Mouse (Mus musculus): ENCODE measurements around the gene Zfp831. TPM values are rescaled to one million over a fixed set of nuclear protein-coding genes. Genes with fewer than 3 reads are reported as not detected.

Zfp831 gene
- polyA plus RNA-seq, 1 experiment from 2014 or later = 0.01 TPM

GRCm38 (mm10) chr2:174655341-174655740 lies 12.0 kb downstream of the Zfp831 start:
- no peak for ATAC-seq (ENCODE audit: low FRiP score)
- Histone ChIP-seq H3K9ac (replicated peaks) (no peak overlapping the region), H3K4me2 (no peak overlapping the region), H3K4me3 (replicated peaks) (no peak overlapping the region), H3K27ac (replicated peaks) (no peak overlapping the region), H3K4me1 (no peaks in the 10 kb centered on the region), H3K27me3 (replicated peaks) (no peaks in the 10 kb centered on the region), H3K36me3 (no peaks in the 10 kb centered on the region), H3K9me3 (replicated peaks) (no peaks in the 10 kb centered on the region)
- 87% methylated on average over 5 of the region's 5 CpGs for WGBS

- H3K36me3 ChIP-seq = no peaks in the 10 kb centered on the region
- ATAC-seq (ENCODE audit: low FRiP score) = no peak
- H3K4me1 ChIP-seq = no peaks in the 10 kb centered on the region
- no peak overlapping the region for H3K4me3 ChIP-seq (replicated peaks)
- no peak overlapping the region for H3K27ac ChIP-seq (replicated peaks)
- no peaks in the 10 kb centered on the region for H3K27me3 ChIP-seq (replicated peaks)
- H3K4me2 ChIP-seq = no peak overlapping the region
- H3K9me3 ChIP-seq (replicated peaks) = no peaks in the 10 kb centered on the region
- no peak overlapping the region for H3K9ac ChIP-seq (replicated peaks)
- 84% methylated on average over 8 of the region's 8 CpGs for WGBS
Observed at GRCm38 (mm10) chr2:174658229-174658844, 15.0 kb downstream of the Zfp831 start.

GRCm38 (mm10) chr2:174659874-174660273 lies 16.5 kb downstream of the Zfp831 start:
- 93% methylated on average over 4 of the region's 4 CpGs for WGBS
- no peak for ATAC-seq (ENCODE audit: low FRiP score)

GRCm38 (mm10) chr2:174660321-174660720 lies 17.0 kb downstream of the Zfp831 start:
- 87% methylated on average over 9 of the region's 9 CpGs for WGBS
- no peaks in the 10 kb centered on the region for H3K27me3 ChIP-seq (replicated peaks)
- H3K9ac ChIP-seq (replicated peaks) = no peak overlapping the region

More at GRCm38 (mm10) chr2:174659874-174660273, 16.5 kb downstream of the Zfp831 start:
- Histone ChIP-seq H3K27me3 (replicated peaks) (no peaks in the 10 kb centered on the region), H3K9ac (replicated peaks) (no peak overlapping the region), H3K4me1 (no peaks in the 10 kb centered on the region), H3K27ac (replicated peaks) (no peak overlapping the region), H3K9me3 (replicated peaks) (no peaks in the 10 kb centered on the region), H3K4me2 (no peak overlapping the region), H3K36me3 (no peaks in the 10 kb centered on the region), H3K4me3 (replicated peaks) (no peak overlapping the region)

GRCm38 (mm10) chr2:174661436-174662171 lies 18.3 kb downstream of the Zfp831 start:
- no peak overlapping the region for H3K4me3 ChIP-seq (replicated peaks)
- H3K9ac ChIP-seq (replicated peaks) = no peak overlapping the region
- WGBS = 48% methylated on average over 7 of the region's 7 CpGs
- H3K9me3 ChIP-seq (replicated peaks) = no peaks in the 10 kb centered on the region
- no peaks in the 10 kb centered on the region for H3K27me3 ChIP-seq (replicated peaks)
- no peaks in the 10 kb centered on the region for H3K36me3 ChIP-seq
- no peak overlapping the region for H3K27ac ChIP-seq (replicated peaks)
- no peaks in the 10 kb centered on the region for H3K4me1 ChIP-seq
- ATAC-seq (ENCODE audit: low FRiP score) = no peak
- H3K4me2 ChIP-seq = no peak overlapping the region

More at GRCm38 (mm10) chr2:174660321-174660720, 17.0 kb downstream of the Zfp831 start:
- no peak for ATAC-seq (ENCODE audit: low FRiP score)
- Histone ChIP-seq H3K27ac (replicated peaks) (no peak overlapping the region), H3K4me2 (no peak overlapping the region), H3K9me3 (replicated peaks) (no peaks in the 10 kb centered on the region), H3K4me1 (no peaks in the 10 kb centered on the region), H3K4me3 (replicated peaks) (no peak overlapping the region), H3K36me3 (no peaks in the 10 kb centered on the region)

- ATAC-seq (ENCODE audit: low FRiP score) = no peak
- 78% methylated on average over 1 of the region's 1 CpGs for WGBS
Observed at GRCm38 (mm10) chr2:174662593-174662992, 19.3 kb downstream of the Zfp831 start.

GRCm38 (mm10) chr2:174665404-174665803 lies 22.1 kb downstream of the Zfp831 start:
- no peak overlapping the region for H3K27ac ChIP-seq (replicated peaks)
- no peak overlapping the region for H3K4me2 ChIP-seq
- H3K36me3 ChIP-seq = no peaks in the 10 kb centered on the region
- no peak overlapping the region for H3K9ac ChIP-seq (replicated peaks)
- no peak for ATAC-seq (ENCODE audit: low FRiP score)
- H3K9me3 ChIP-seq (replicated peaks) = no peaks in the 10 kb centered on the region
- no peaks in the 10 kb centered on the region for H3K27me3 ChIP-seq (replicated peaks)
- 0 out of 2 replicates have a peak, but pooled peaks cover 2% of the 10 kb centered on the region for H3K4me1 ChIP-seq
- 22% methylated on average over 5 of the region's 5 CpGs for WGBS
- H3K4me3 ChIP-seq (replicated peaks) = no peak overlapping the region

More at GRCm38 (mm10) chr2:174662593-174662992, 19.3 kb downstream of the Zfp831 start:
- Histone ChIP-seq H3K9me3 (replicated peaks) (no peaks in the 10 kb centered on the region), H3K4me3 (replicated peaks) (no peak overlapping the region), H3K4me2 (no peak overlapping the region), H3K27me3 (replicated peaks) (no peaks in the 10 kb centered on the region), H3K27ac (replicated peaks) (no peak overlapping the region), H3K4me1 (no peaks in the 10 kb centered on the region), H3K36me3 (no peaks in the 10 kb centered on the region), H3K9ac (replicated peaks) (no peak overlapping the region)

GRCm38 (mm10) chr2:174668806-174669205 lies 25.5 kb downstream of the Zfp831 start:
- H3K4me3 ChIP-seq (replicated peaks) = no peak overlapping the region
- 35% methylated on average over 3 of the region's 3 CpGs for WGBS
- 0 out of 2 replicates have a peak, but pooled peaks cover 8% of the 10 kb centered on the region for H3K27me3 ChIP-seq (replicated peaks)
- H3K36me3 ChIP-seq = no peaks in the 10 kb centered on the region
- ATAC-seq (ENCODE audit: low FRiP score) = no peak
- H3K4me1 ChIP-seq = peaks cover 13% of the 10 kb centered on the region
- no peaks in the 10 kb centered on the region for H3K9me3 ChIP-seq (replicated peaks)
- H3K9ac ChIP-seq (replicated peaks) = no peak overlapping the region
- H3K4me2 ChIP-seq = no peak overlapping the region
- no peak overlapping the region for H3K27ac ChIP-seq (replicated peaks)

- no peaks in the 10 kb centered on the region for H3K9me3 ChIP-seq (replicated peaks)
- H3K4me1 ChIP-seq = peaks cover 23% of the 10 kb centered on the region
- no peak overlapping the region for H3K27ac ChIP-seq (replicated peaks)
- no peak overlapping the region for H3K9ac ChIP-seq (replicated peaks)
- no peaks in the 10 kb centered on the region for H3K36me3 ChIP-seq
- H3K27me3 ChIP-seq (replicated peaks) = 0 out of 2 replicates have a peak, but pooled peaks cover 8% of the 10 kb centered on the region
- peak overlapping the region; percentile 98 for H3K4me2 ChIP-seq
- WGBS = 39% methylated on average over 11 of the region's 11 CpGs
- no peak for ATAC-seq (ENCODE audit: low FRiP score)
- no peak overlapping the region for H3K4me3 ChIP-seq (replicated peaks)
Observed at GRCm38 (mm10) chr2:174672506-174673190, 29.3 kb downstream of the Zfp831 start.

GRCm38 (mm10) chr2:174673592-174674286 lies 30.4 kb downstream of the Zfp831 start:
- H3K36me3 ChIP-seq = no peaks in the 10 kb centered on the region
- H3K4me3 ChIP-seq (replicated peaks) = peak overlapping the region; percentile 45
- under 1% methylated on average over 25 of the region's 25 CpGs for WGBS
- H3K27ac ChIP-seq (replicated peaks) = peak overlapping the region; percentile 75
- peaks cover 23% of the 10 kb centered on the region for H3K4me1 ChIP-seq
- peak; percentile 86 for ATAC-seq (ENCODE audit: low FRiP score)
- H3K9ac ChIP-seq (replicated peaks) = peak overlapping the region; percentile 55
- H3K9me3 ChIP-seq (replicated peaks) = no peaks in the 10 kb centered on the region
- 0 out of 2 replicates have a peak, but pooled peaks cover 8% of the 10 kb centered on the region for H3K27me3 ChIP-seq (replicated peaks)
- H3K4me2 ChIP-seq = peak overlapping the region; percentile 98

Measured in neural tube, embryonic 15.5 days (tissue).